Mouse (Mus musculus): ENCODE results near the gene Fbxo8. TPM values are rescaled to one million over a fixed set of nuclear protein-coding genes. Genes with fewer than 3 reads are reported as not detected.

The Fbxo8 gene
- polyA plus RNA-seq, 1 experiment from 2014 or later, result 39.4 TPM

- H3K9ac ChIP-seq (ENCODE audit: low read depth, low read length), result no peak overlapping the region
- no peaks in the 10 kb centered on the region for H3K36me3 ChIP-seq (ENCODE audit: control insufficient read depth, insufficient read depth, low read length)
- H3K9me3 ChIP-seq (replicated peaks; ENCODE audit: control insufficient read depth, low read length, poor library complexity, severe bottlenecking), result no peaks in the 10 kb centered on the region
- no peak overlapping the region for H3K27ac ChIP-seq (ENCODE audit: low read length)
- WGBS, result 10% methylated on average over 9 of the region's 9 CpGs
- no peak overlapping the region for H3K4me2 ChIP-seq (ENCODE audit: low read length)
- H3K4me3 ChIP-seq (ENCODE audit: low read depth, low read length), result no peak overlapping the region
- no peak for ATAC-seq
- H3K4me1 ChIP-seq (ENCODE audit: control insufficient read depth, insufficient read depth, low read length), result peaks cover 4% of the 10 kb centered on the region
- peaks cover 31% of the 10 kb centered on the region for H3K27me3 ChIP-seq (ENCODE audit: control insufficient read depth, insufficient read depth, low read depth, low read length)
Measured at GRCm38 (mm10) chr8:56619571-56619970, 68.7 kb downstream of the Fbxo8 start.

GRCm38 (mm10) chr8:56620691-56621090, 69.8 kb downstream of the Fbxo8 start:
- H3K4me2 ChIP-seq (ENCODE audit: low read length), result no peak overlapping the region
- no peak overlapping the region for H3K27ac ChIP-seq (ENCODE audit: low read length)
- H3K9me3 ChIP-seq (replicated peaks; ENCODE audit: control insufficient read depth, low read length, poor library complexity, severe bottlenecking), result no peaks in the 10 kb centered on the region
- H3K4me3 ChIP-seq (ENCODE audit: low read depth, low read length), result no peak overlapping the region
- H3K9ac ChIP-seq (ENCODE audit: low read depth, low read length), result no peak overlapping the region
- H3K4me1 ChIP-seq (ENCODE audit: control insufficient read depth, insufficient read depth, low read length), result peaks cover 4% of the 10 kb centered on the region
- H3K36me3 ChIP-seq (ENCODE audit: control insufficient read depth, insufficient read depth, low read length), result no peaks in the 10 kb centered on the region
- 11% methylated on average over 10 of the region's 10 CpGs for WGBS
- no peak for ATAC-seq
- peaks cover 33% of the 10 kb centered on the region for H3K27me3 ChIP-seq (ENCODE audit: control insufficient read depth, insufficient read depth, low read depth, low read length)

- no peaks in the 10 kb centered on the region for H3K9me3 ChIP-seq (replicated peaks; ENCODE audit: control insufficient read depth, low read length, poor library complexity, severe bottlenecking)
- H3K36me3 ChIP-seq (ENCODE audit: control insufficient read depth, insufficient read depth, low read length), result no peaks in the 10 kb centered on the region
- WGBS, result 21% methylated on average over 4 of the region's 4 CpGs
- no peak overlapping the region for H3K4me2 ChIP-seq (ENCODE audit: low read length)
- H3K27ac ChIP-seq (ENCODE audit: low read length), result no peak overlapping the region
- H3K9ac ChIP-seq (ENCODE audit: low read depth, low read length), result no peak overlapping the region
- peaks cover 33% of the 10 kb centered on the region for H3K27me3 ChIP-seq (ENCODE audit: control insufficient read depth, insufficient read depth, low read depth, low read length)
- no peak overlapping the region for H3K4me3 ChIP-seq (ENCODE audit: low read depth, low read length)
- ATAC-seq, result no peak
- H3K4me1 ChIP-seq (ENCODE audit: control insufficient read depth, insufficient read depth, low read length), result peaks cover 4% of the 10 kb centered on the region
Measured at GRCm38 (mm10) chr8:56621093-56621492, 70.2 kb downstream of the Fbxo8 start.

GRCm38 (mm10) chr8:56622470-56623024, 71.7 kb downstream of the Fbxo8 start:
- Histone ChIP-seq H3K4me3 (ENCODE audit: low read depth, low read length) (0 out of 2 replicates have a peak overlapping the region, but pooled peaks have one; percentile 4), H3K27ac (ENCODE audit: low read length) (no peak overlapping the region), H3K9me3 (replicated peaks; ENCODE audit: control insufficient read depth, low read length, poor library complexity, severe bottlenecking) (no peaks in the 10 kb centered on the region), H3K27me3 (ENCODE audit: control insufficient read depth, insufficient read depth, low read depth, low read length) (peaks cover 33% of the 10 kb centered on the region), H3K36me3 (ENCODE audit: control insufficient read depth, insufficient read depth, low read length) (no peaks in the 10 kb centered on the region), H3K4me2 (ENCODE audit: low read length) (peak overlapping the region; percentile 38), H3K4me1 (ENCODE audit: control insufficient read depth, insufficient read depth, low read length) (peaks cover 4% of the 10 kb centered on the region), H3K9ac (ENCODE audit: low read depth, low read length) (no peak overlapping the region)
- WGBS, result 2% methylated on average over 18 of the region's 18 CpGs
- ATAC-seq, result 0 out of 2 replicates have a peak, but pooled peaks have one; percentile 14

- Histone ChIP-seq H3K27me3 (ENCODE audit: control insufficient read depth, insufficient read depth, low read depth, low read length) (peaks cover 33% of the 10 kb centered on the region), H3K4me1 (ENCODE audit: control insufficient read depth, insufficient read depth, low read length) (peaks cover 4% of the 10 kb centered on the region), H3K9me3 (replicated peaks; ENCODE audit: control insufficient read depth, low read length, poor library complexity, severe bottlenecking) (no peaks in the 10 kb centered on the region), H3K4me2 (ENCODE audit: low read length) (no peak overlapping the region), H3K27ac (ENCODE audit: low read length) (no peak overlapping the region), H3K4me3 (ENCODE audit: low read depth, low read length) (no peak overlapping the region), H3K9ac (ENCODE audit: low read depth, low read length) (no peak overlapping the region), H3K36me3 (ENCODE audit: control insufficient read depth, insufficient read depth, low read length) (no peaks in the 10 kb centered on the region)
- 8% methylated on average over 10 of the region's 10 CpGs for WGBS
- ATAC-seq, result no peak
Measured at GRCm38 (mm10) chr8:56623346-56623745, 72.5 kb downstream of the Fbxo8 start.

GRCm38 (mm10) chr8:56629160-56629559, 78.3 kb downstream of the Fbxo8 start:
- H3K27me3 ChIP-seq (ENCODE audit: control insufficient read depth, insufficient read depth, low read depth, low read length), result peaks cover 4% of the 10 kb centered on the region; the same call in 1 of the 2 replicates
- ATAC-seq, result peak; percentile 56; the same call in 1 of the 2 replicates
- no peak overlapping the region for H3K9ac ChIP-seq (ENCODE audit: low read depth, low read length)
- no peak overlapping the region for H3K4me3 ChIP-seq (ENCODE audit: low read depth, low read length)
- H3K4me1 ChIP-seq (ENCODE audit: control insufficient read depth, insufficient read depth, low read length), result peaks cover 2% of the 10 kb centered on the region; the same call in 1 of the 2 replicates
- WGBS, result 8% methylated on average over 4 of the region's 4 CpGs
- no peak overlapping the region for H3K27ac ChIP-seq (ENCODE audit: low read length)
- H3K36me3 ChIP-seq (ENCODE audit: control insufficient read depth, insufficient read depth, low read length), result no peaks in the 10 kb centered on the region
- H3K9me3 ChIP-seq (replicated peaks; ENCODE audit: control insufficient read depth, low read length, poor library complexity, severe bottlenecking), result no peaks in the 10 kb centered on the region
- H3K4me2 ChIP-seq (ENCODE audit: low read length), result no peak overlapping the region

- WGBS, result 80% methylated on average over 6 of the region's 6 CpGs
- Histone ChIP-seq H3K9me3 (replicated peaks; ENCODE audit: control insufficient read depth, low read length, poor library complexity, severe bottlenecking) (no peaks in the 10 kb centered on the region), H3K36me3 (ENCODE audit: control insufficient read depth, insufficient read depth, low read length) (no peaks in the 10 kb centered on the region), H3K27me3 (ENCODE audit: control insufficient read depth, insufficient read depth, low read depth, low read length) (no peaks in the 10 kb centered on the region), H3K4me1 (ENCODE audit: control insufficient read depth, insufficient read depth, low read length) (no peaks in the 10 kb centered on the region), H3K27ac (ENCODE audit: low read length) (no peak overlapping the region), H3K4me3 (ENCODE audit: low read depth, low read length) (no peak overlapping the region), H3K9ac (ENCODE audit: low read depth, low read length) (no peak overlapping the region), H3K4me2 (ENCODE audit: low read length) (no peak overlapping the region)
- ATAC-seq, result no peak
Measured at GRCm38 (mm10) chr8:56639277-56639676, 88.4 kb downstream of the Fbxo8 start.

Small RNA genes within 50 kb of the gene (microRNA-seq; reads per million reads assigned to microRNA genes)
- gene Gm25992, result not detected

Other genes with a start within 250 kb of the Fbxo8 start
- 21.7 and 23.1 TPM in 2 replicates for gene Cep44, start within 50 bp of the Fbxo8 start, polyA plus RNA-seq (2015; fragmentation: Nextera tagmentation; extraction: Ambion mirVana)

All from midbrain, embryonic 16.5 days (tissue).